Comparison of ENCODE assay signal across 8 mouse cellular contexts in genomic region chr1:106796542-106796924, GRCm38 (mm10). TPM values are rescaled to one million over a fixed set of nuclear protein-coding genes. Genes with fewer than 3 reads are reported as not detected.
DNase-seq lines count a peak whose midpoint lies in the region; ATAC-seq lines count a peak whose summit lies in the region.

Gene Vps4b (minus strand): TSS chr1:106796728.

- H3K27me3 ChIP-seq in hindbrain, embryonic 14.5 days (ENCODE audit: control insufficient read depth, insufficient read depth, low read length) = no peaks in the 10 kb centered on the region

- H3K9ac ChIP-seq in hindbrain, embryonic 14.5 days = peak within 1 kb of the TSS; percentile 80

- H3K4me3 ChIP-seq in hindbrain, embryonic 14.5 days (replicated peaks; ENCODE audit: low read length) = peak within 1 kb of the TSS; percentile 80

- peak within 1 kb of the TSS; percentile 68 for H3K4me2 ChIP-seq in hindbrain, embryonic 14.5 days (replicated peaks)

- H3K4me1 ChIP-seq in hindbrain, embryonic 14.5 days (replicated peaks; ENCODE audit: control insufficient read depth, insufficient read depth, low read length) = peaks cover 22% of the 10 kb centered on the region

- under 1% methylated on average over 23 of the region's 23 CpGs for WGBS in hindbrain, embryonic 14.5 days

- no peaks in the 10 kb centered on the region for H3K36me3 ChIP-seq in hindbrain, embryonic 14.5 days (replicated peaks; ENCODE audit: control insufficient read depth, insufficient read depth)

- ATAC-seq in hindbrain, embryonic 14.5 days (ENCODE audit: low FRiP score) = peak; percentile 99

- DNase-seq in R1 (ENCODE audit: low read depth, low spot score) = peak; percentile 97
- DNase-seq in cerebellum, postnatal 25 days = peak; percentile 88 to 92
- peak; percentile 77 to 87 for DNase-seq in frontal cortex, postnatal 25 days (ENCODE audit: low spot score in 2 of 2)
- DNase-seq in hindbrain, embryonic 14.5 days (ENCODE audit: low spot score) = peak; percentile 98
- DNase-seq in layer of hippocampus, postnatal 36 days = peak; percentile 91 to 93
- peak; percentile 97 for DNase-seq in lung, postnatal 36 days
- DNase-seq in retina, postnatal 1 day = peak; percentile 98
- DNase-seq in urinary bladder, adult 18-20 months (ENCODE audit: low spot score in 2 of 2) = peak; percentile 75 to 90

- peak within 1 kb of the TSS; percentile 82 for H3K27ac ChIP-seq in hindbrain, embryonic 14.5 days

- no peaks in the 10 kb centered on the region for H3K9me3 ChIP-seq in hindbrain, embryonic 14.5 days (ENCODE audit: control insufficient read depth, low read length)

RNA-seq across cellular contexts. Expression of gene Vps4b, which starts in this region (rescaled TPM):
- 36.0 and 39.4 TPM in 2 replicates for polyA plus RNA-seq in hindbrain, embryonic 14.5 days (2014; fragmentation: Nextera tagmentation; extraction: Ambion mirVana)
- 10 to 100 TPM; 60.8 to 61.6 TPM for total RNA-seq in layer of hippocampus, postnatal 36 days (2021)

Comparison
In these comparisons a context has a peak if more than half of its experiments do, and no peak if none do; other contexts are left out.
1. Peak in every context shown above with its lines: DNase-seq, ATAC-seq, H3K4me3 ChIP-seq and H3K27ac ChIP-seq.